Mouse (Mus musculus) embryo, embryonic 9.5 days (tissue): ENCODE measurements around the gene Robo4.
A peak's percentile ranks its signal among the peaks of the same experiment; 100 is the strongest.

Experiments used
- DNase-seq: peaks from one replicate; pipeline ENCODE4 v3.0.0-alpha.2; 2017; ENCODE audit errors: extremely low spot score

Robo4 gene

GRCm38 (mm10) chr9:37402501-37402900 lies 804 bp downstream of the Robo4 start:
- DNase-seq = no peak

GRCm38 (mm10) chr9:37403011-37403410 lies 1.3 kb downstream of the Robo4 start:
- no peak for DNase-seq

GRCm38 (mm10) chr9:37406372-37406771 lies 4.7 kb downstream of the Robo4 start:
- DNase-seq = peak; percentile 23

- peak; percentile 36 for DNase-seq
Measured at GRCm38 (mm10) chr9:37407850-37408502, 6.3 kb downstream of the Robo4 start.

GRCm38 (mm10) chr9:37409698-37410445 lies 8.2 kb downstream of the Robo4 start:
- DNase-seq = no peak

GRCm38 (mm10) chr9:37412989-37413388 lies 11.3 kb downstream of the Robo4 start:
- DNase-seq = no peak

GRCm38 (mm10) chr9:37414666-37415065 lies 13.0 kb downstream of the Robo4 start:
- DNase-seq = no peak

- no peak for DNase-seq
Measured at GRCm38 (mm10) chr9:37418791-37419190, 17.1 kb downstream of the Robo4 start.

- DNase-seq = peak; percentile 92
Measured at GRCm38 (mm10) chr9:37420676-37421075, 19.0 kb downstream of the Robo4 start.

GRCm38 (mm10) chr9:37421239-37421638 lies 19.5 kb downstream of the Robo4 start:
- no peak for DNase-seq

GRCm38 (mm10) chr9:37429326-37429725 lies 27.6 kb downstream of the Robo4 start:
- DNase-seq = no peak

GRCm38 (mm10) chr9:37430582-37430981 lies 28.9 kb downstream of the Robo4 start:
- peak; percentile 77 for DNase-seq

GRCm38 (mm10) chr9:37432026-37432666 lies 30.4 kb downstream of the Robo4 start:
- peak; percentile 51 for DNase-seq

- peak; percentile 33 for DNase-seq
Measured at GRCm38 (mm10) chr9:37432720-37433421, 31.2 kb downstream of the Robo4 start, which contains the start of gene Robo3. Robo3 (minus strand) TSS chr9:37433246.

GRCm38 (mm10) chr9:37433823-37434560 lies 32.3 kb downstream of the Robo4 start:
- no peak for DNase-seq

- no peak for DNase-seq
Measured at GRCm38 (mm10) chr9:37434932-37435331, 33.2 kb downstream of the Robo4 start.

GRCm38 (mm10) chr9:37435616-37436015 lies 33.9 kb downstream of the Robo4 start:
- no peak for DNase-seq

- DNase-seq = no peak
Measured at GRCm38 (mm10) chr9:37437772-37438735, 36.4 kb downstream of the Robo4 start.

- no peak for DNase-seq
Measured at GRCm38 (mm10) chr9:37452401-37452800, 50.7 kb downstream of the Robo4 start.

GRCm38 (mm10) chr9:37453328-37453727 lies 51.6 kb downstream of the Robo4 start:
- no peak for DNase-seq
